Mouse (Mus musculus): ENCODE measurements at regions not wholly inside any gene's neighbourhood (a gene's known extent, or its start where the extent isn't known, plus 50 kb on each side); places are given as distances from the start of the nearest gene placed in this dataset.

GRCm38 (mm10) chr14:110276192-110276591 lies 478.8 kb downstream of the Slitrk6 start:
- DNase-seq = no peak

GRCm38 (mm10) chr14:110271270-110271669 lies 483.7 kb downstream of the Slitrk6 start:
- DNase-seq = no peak

- DNase-seq = no peak
Measured at GRCm38 (mm10) chr14:110244466-110244865, 510.5 kb downstream of the Slitrk6 start.

- DNase-seq = no peak
Measured at GRCm38 (mm10) chr14:110243549-110243948, 511.4 kb downstream of the Slitrk6 start.

DNA sequence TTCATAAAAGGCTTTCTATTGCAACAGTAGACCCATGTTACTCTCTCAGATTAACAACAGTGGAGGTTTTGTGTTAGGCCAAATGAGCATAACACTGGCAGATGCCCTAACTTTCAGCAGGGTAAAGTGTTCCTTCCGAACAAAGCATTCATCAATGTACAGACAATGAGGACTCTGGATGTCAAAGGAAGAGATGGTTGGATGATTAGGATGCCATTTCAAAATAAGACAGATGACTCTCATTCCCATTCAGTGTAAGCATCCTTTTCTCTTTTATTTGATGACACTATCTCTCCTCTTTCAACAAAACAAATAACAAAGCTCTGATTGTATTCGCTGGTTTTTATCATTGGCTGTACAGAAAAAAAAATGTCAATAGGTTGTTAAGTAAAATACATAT lies 516.1 kb downstream of the Slitrk6 start:
- no peak for DNase-seq

- DNase-seq = no peak
Measured at GRCm38 (mm10) chr14:110224678-110225446, 530.1 kb downstream of the Slitrk6 start.

- DNase-seq = no peak
Measured at GRCm38 (mm10) chr14:110190987-110191607, 563.9 kb downstream of the Slitrk6 start.

GRCm38 (mm10) chr14:110190471-110190870 lies 564.5 kb downstream of the Slitrk6 start:
- no peak for DNase-seq

- no peak for DNase-seq
Measured at GRCm38 (mm10) chr14:110179166-110179565, 575.8 kb downstream of the Slitrk6 start.

GRCm38 (mm10) chr14:110171162-110172117 lies 583.5 kb downstream of the Slitrk6 start:
- no peak for DNase-seq

GRCm38 (mm10) chr14:110168632-110169031 lies 586.3 kb downstream of the Slitrk6 start:
- DNase-seq = no peak

DNA sequence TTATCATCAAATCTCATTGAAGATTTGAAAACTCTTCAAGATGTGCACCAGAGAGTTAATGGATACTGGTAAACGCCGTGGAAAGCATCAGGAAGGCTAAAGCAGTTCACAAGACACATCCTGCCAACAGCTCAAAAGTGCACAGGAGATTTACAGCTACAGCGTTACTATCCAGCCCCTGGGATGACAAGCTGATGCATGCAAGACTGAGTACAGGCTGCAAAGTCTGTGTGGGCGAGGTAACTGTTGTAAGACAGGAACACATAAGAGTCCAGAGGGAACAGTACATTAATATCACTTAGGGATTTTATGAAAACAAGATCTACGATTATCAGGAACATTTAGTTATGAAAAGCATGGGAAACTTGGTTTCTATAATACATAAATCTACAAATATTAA lies 626.7 kb downstream of the Slitrk6 start:
- DNase-seq = no peak

- DNase-seq = no peak
Measured at GRCm38 (mm10) chr14:110125936-110126710, 628.8 kb downstream of the Slitrk6 start.

GRCm38 (mm10) chr14:110122710-110123109 lies 632.2 kb downstream of the Slitrk6 start:
- DNase-seq = no peak

DNA sequence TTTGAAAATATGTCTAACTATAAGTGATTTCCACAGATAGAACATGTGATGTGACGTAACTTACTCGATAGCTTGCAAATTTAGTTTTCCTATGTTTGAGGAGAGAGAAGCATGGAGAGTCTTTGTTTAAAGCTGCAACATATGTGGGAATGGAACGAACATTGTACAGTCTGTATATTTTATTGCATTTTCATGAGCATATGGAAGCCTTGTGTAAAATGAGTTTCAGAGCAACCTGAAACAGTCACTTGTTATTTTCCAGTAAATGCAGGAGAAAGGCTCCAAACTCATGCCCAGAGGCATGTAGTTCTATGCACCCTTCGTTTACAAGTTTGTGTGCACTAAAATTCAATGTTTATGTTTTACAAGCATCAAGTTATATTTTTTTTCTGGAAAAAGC lies 639.4 kb downstream of the Slitrk6 start:
- no peak for DNase-seq

GRCm38 (mm10) chr14:110100852-110101251 lies 654.1 kb downstream of the Slitrk6 start:
- no peak for DNase-seq

- no peak for DNase-seq
Measured at GRCm38 (mm10) chr14:110078351-110078750, 676.6 kb downstream of the Slitrk6 start.

DNA sequence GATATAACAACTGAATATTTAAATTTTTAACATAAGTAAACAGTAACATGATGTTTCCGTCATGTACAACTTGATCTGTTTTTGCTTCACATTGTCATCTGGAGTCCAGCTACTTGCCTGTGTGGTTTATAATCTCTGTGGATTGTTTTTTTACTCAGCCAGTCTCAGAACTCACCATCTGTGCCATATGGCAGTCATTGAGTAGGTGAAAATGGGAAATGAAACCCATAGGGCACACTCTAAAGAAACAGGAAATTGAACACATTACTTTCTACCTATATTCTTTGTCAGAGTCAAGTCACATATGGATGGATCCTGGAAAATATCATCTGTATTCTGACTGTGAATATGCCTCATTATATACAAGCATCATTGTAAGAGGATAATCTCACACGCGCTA lies 707.2 kb downstream of the Slitrk6 start:
- DNase-seq = no peak

DNA sequence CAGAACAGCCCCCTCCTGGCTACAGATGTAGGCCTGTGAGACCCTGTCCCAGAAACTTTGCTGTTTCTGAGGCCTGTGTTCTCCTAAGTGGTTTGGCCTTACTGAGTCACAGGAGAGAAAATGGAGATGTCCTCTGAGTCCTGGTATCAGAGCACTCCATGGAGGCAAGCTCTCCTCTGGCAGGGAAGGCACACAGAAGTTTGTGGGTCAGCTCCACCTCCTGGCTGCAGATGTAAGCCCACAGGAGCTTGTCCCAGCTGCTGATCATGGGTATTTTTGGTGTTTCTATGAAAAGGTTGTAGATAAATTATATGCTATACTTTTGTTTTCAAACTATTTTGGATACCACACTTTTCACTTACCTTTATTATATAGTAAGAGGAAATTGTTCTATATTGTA lies 711.7 kb downstream of the Slitrk6 start:
- DNase-seq = no peak

DNA sequence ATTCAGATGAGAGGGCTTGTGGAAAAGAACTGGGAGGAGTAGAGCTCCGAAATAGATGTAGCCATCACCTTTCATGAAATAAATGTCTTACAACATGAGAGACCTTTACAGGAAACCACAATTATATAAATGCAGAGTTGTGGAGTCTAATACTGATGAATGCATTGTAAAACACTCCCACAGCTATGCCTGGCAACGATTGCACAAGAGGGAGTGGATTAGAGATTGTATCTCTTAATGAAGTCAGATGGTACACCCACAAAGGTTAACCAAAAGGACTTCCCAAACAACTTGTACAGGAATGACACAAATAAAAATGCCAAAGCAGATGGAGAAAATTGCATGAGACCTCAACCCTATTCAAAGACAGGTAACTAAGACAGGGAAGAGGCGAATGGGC lies 733.1 kb downstream of the Slitrk6 start:
- no peak for DNase-seq

GRCm38 (mm10) chr14:110015126-110015525 lies 739.8 kb downstream of the Slitrk6 start:
- no peak for DNase-seq

GRCm38 (mm10) chr14:110013229-110013628 lies 741.7 kb downstream of the Slitrk6 start:
- DNase-seq = no peak
